8 mouse cellular contexts compared by ENCODE assay signal in genomic region chrX:7658031-7658784, GRCm38 (mm10). TPM values are rescaled to one million over a fixed set of nuclear protein-coding genes. Genes with fewer than 3 reads are reported as not detected.
A peak's percentile ranks its signal among the peaks of the same experiment; 100 is the strongest.
DNase-seq lines count a peak whose midpoint lies in the region; ATAC-seq lines count a peak whose summit lies in the region.

No protein-coding gene starts in this region.

- DNase-seq in MN1 (ENCODE audit: low spot score) = peak; percentile 47
- DNase-seq in embryo, embryonic 9.5 days (ENCODE audit: extremely low spot score) = peak; percentile 63
- peak; percentile 82 for DNase-seq in kidney, postnatal 14 days
- DNase-seq in layer of hippocampus, adult 9-11 months = no peak
- no peak for DNase-seq in left cerebral cortex, postnatal 10 days (ENCODE audit: extremely low spot score in 1 of 2, low spot score in 2 of 2)

- H3K4me2 ChIP-seq in heart, embryonic 15.5 days = peak overlapping the region; percentile 71

- H3K4me1 ChIP-seq in heart, embryonic 15.5 days (replicated peaks) = peaks cover 27% of the 10 kb centered on the region
- H3K4me1 ChIP-seq in megakaryocyte, embryonic 14.5 days = peaks cover 11% of the 10 kb centered on the region

- H3K27ac ChIP-seq in heart, embryonic 15.5 days = peak overlapping the region; percentile 82

- WGBS in heart, embryonic 15.5 days = 16% methylated on average over 15 of the region's 15 CpGs

- intact Hi-C loops in left cerebral cortex, postnatal 10 days (cut with DNase I) = no loop called here

- no peaks in the 10 kb centered on the region for H3K27me3 ChIP-seq in heart, embryonic 15.5 days
- H3K27me3 ChIP-seq in megakaryocyte, embryonic 14.5 days (replicated peaks) = peaks cover 27% of the 10 kb centered on the region

- H3K4me3 ChIP-seq in heart, embryonic 15.5 days = peak overlapping the region; percentile 63
- peak overlapping the region; percentile 46 for H3K4me3 ChIP-seq in megakaryocyte, embryonic 14.5 days (replicated peaks)

- H3K36me3 ChIP-seq in heart, embryonic 15.5 days = no peaks in the 10 kb centered on the region
- no peaks in the 10 kb centered on the region for H3K36me3 ChIP-seq in megakaryocyte, embryonic 14.5 days (replicated peaks; ENCODE audit: low read length)

- H3K9me3 ChIP-seq in heart, embryonic 15.5 days (replicated peaks) = no peaks in the 10 kb centered on the region
- no peaks in the 10 kb centered on the region for H3K9me3 ChIP-seq in megakaryocyte, embryonic 14.5 days

- peak; percentile 38 for ATAC-seq in heart, embryonic 15.5 days (replicated peaks; ENCODE audit: insufficient number of reproducible peaks, insufficient read depth, low FRiP score, low read depth)
- no peak for ATAC-seq in erythroblast, adult 5-6 weeks (replicated peaks; ENCODE audit: low FRiP score, poor library complexity, severe bottlenecking)

- H3K9ac ChIP-seq in heart, embryonic 15.5 days = 0 out of 2 replicates have a peak overlapping the region, but pooled peaks have one; percentile 17

RNA-seq across cellular contexts. Expression of gene Prickle3, which starts 1.1 kb away (rescaled TPM):
- polyA plus RNA-seq in heart, embryonic 15.5 days (2015; fragmentation: Nextera tagmentation; extraction: Ambion mirVana) = 8.0 and 10.6 TPM in 2 replicates
- polyA plus RNA-seq in megakaryocyte, embryonic 14.5 days (2012; ENCODE audit: insufficient read depth, low replicate concordance) = 3.0 and 5.9 TPM in 2 replicates
- 2.5 and 5.0 TPM in 2 replicates for total RNA-seq in erythroblast, adult 5-6 weeks (2015; ENCODE audit: low replicate concordance)
- 1.0 and 2.1 TPM in 2 replicates for total RNA-seq in erythroblast, adult 5-6 weeks (2017; ENCODE audit: low replicate concordance)
- total RNA-seq in left cerebral cortex, postnatal 10 days (2021) = 1 to 10 TPM; 1.2 to 1.3 TPM

RNA-seq across cellular contexts. Expression of gene Plp2, which starts 13.0 kb away (rescaled TPM):
- 129 and 145 TPM in 2 replicates for polyA plus RNA-seq in heart, embryonic 15.5 days (2015; fragmentation: Nextera tagmentation; extraction: Ambion mirVana)
- polyA plus RNA-seq in megakaryocyte, embryonic 14.5 days (2012; ENCODE audit: insufficient read depth, low replicate concordance) = 18.5 and 29.3 TPM in 2 replicates
- 137 and 180 TPM in 2 replicates for total RNA-seq in erythroblast, adult 5-6 weeks (2015; ENCODE audit: low replicate concordance)
- 26.9 and 37.0 TPM in 2 replicates for total RNA-seq in erythroblast, adult 5-6 weeks (2017; ENCODE audit: low replicate concordance)
- 10 to 100 TPM; 15.6 to 18.1 TPM for total RNA-seq in left cerebral cortex, postnatal 10 days (2021)

RNA-seq across cellular contexts. Expression of gene Syp, which starts 19.9 kb away (rescaled TPM):
- 0.64 and 2.8 TPM in 2 replicates for polyA plus RNA-seq in heart, embryonic 15.5 days (2015; fragmentation: Nextera tagmentation; extraction: Ambion mirVana)
- polyA plus RNA-seq in megakaryocyte, embryonic 14.5 days (2012; ENCODE audit: insufficient read depth, low replicate concordance) = 1.4 TPM in 1 of 2 replicates, not detected in the other
- 15.6 TPM in 1 of 2 replicates, not detected in the other for total RNA-seq in erythroblast, adult 5-6 weeks (2015; ENCODE audit: low replicate concordance)
- total RNA-seq in erythroblast, adult 5-6 weeks (2017; ENCODE audit: low replicate concordance) = 0.28 and 0.51 TPM in 2 replicates
- 1,000 to 10,000 TPM; 1,744 to 1,801 TPM for total RNA-seq in left cerebral cortex, postnatal 10 days (2021)

RNA-seq across cellular contexts. Expression of gene Magix, which starts 22.8 kb away (rescaled TPM):
- 0.69 and 1.2 TPM in 2 replicates for polyA plus RNA-seq in heart, embryonic 15.5 days (2015; fragmentation: Nextera tagmentation; extraction: Ambion mirVana)
- not detected in 2 replicates for polyA plus RNA-seq in megakaryocyte, embryonic 14.5 days (2012; ENCODE audit: insufficient read depth, low replicate concordance)
- total RNA-seq in erythroblast, adult 5-6 weeks (2015; ENCODE audit: low replicate concordance) = not detected in 2 replicates
- 0.09 TPM in 1 of 2 replicates, not detected in the other for total RNA-seq in erythroblast, adult 5-6 weeks (2017; ENCODE audit: low replicate concordance)
- under 1 TPM; 0.12 to 0.34 TPM for total RNA-seq in left cerebral cortex, postnatal 10 days (2021)

RNA-seq across cellular contexts. Expression of gene Gpkow, which starts 38.7 kb away (rescaled TPM):
- polyA plus RNA-seq in heart, embryonic 15.5 days (2015; fragmentation: Nextera tagmentation; extraction: Ambion mirVana) = 27.0 and 28.2 TPM in 2 replicates
- polyA plus RNA-seq in megakaryocyte, embryonic 14.5 days (2012; ENCODE audit: insufficient read depth, low replicate concordance) = 2.4 TPM in 1 of 2 replicates, not detected in the other
- 7.9 and 13.4 TPM in 2 replicates for total RNA-seq in erythroblast, adult 5-6 weeks (2015; ENCODE audit: low replicate concordance)
- 9.0 and 11.3 TPM in 2 replicates for total RNA-seq in erythroblast, adult 5-6 weeks (2017; ENCODE audit: low replicate concordance)
- total RNA-seq in left cerebral cortex, postnatal 10 days (2021) = 10 to 100 TPM; 37.1 to 39.3 TPM

Comparison
In these comparisons a context has a peak if more than half of its experiments do, and no peak if none do; other contexts are left out.
1. DNase-seq: peak in MN1 (single experiment), embryo, embryonic 9.5 days (single experiment) and kidney, postnatal 14 days (single experiment); none in layer of hippocampus, adult 9-11 months (single experiment) and left cerebral cortex, postnatal 10 days (0 of 2).
2. RNA of gene Syp, which starts 19.9 kb away (total RNA-seq): 1,744 to 1,801 TPM in left cerebral cortex, postnatal 10 days; 0.28 to 15.6 TPM in erythroblast, adult 5-6 weeks; every median in the first group is over 100 times any median in the second.